Mouse (Mus musculus) mouse trophoblast stem cell (cell line): ENCODE measurements around the gene Retreg3.
"Not testable (repeated sequence)": the region's sequence is repeated elsewhere in the genome, so short reads cannot be mapped to it uniquely, and the experiment has no call there.

Experiments used
- in situ Hi-C, 2 experiments: fragments of 300-500 bp; cut with MseI, MboI; formaldehyde crosslinking; loops; 2 replicates in 1 of 2; 3 replicates in 1 of 2; pipeline ENCODE4 v1.15.1; 2025

Retreg3 gene

DNA sequence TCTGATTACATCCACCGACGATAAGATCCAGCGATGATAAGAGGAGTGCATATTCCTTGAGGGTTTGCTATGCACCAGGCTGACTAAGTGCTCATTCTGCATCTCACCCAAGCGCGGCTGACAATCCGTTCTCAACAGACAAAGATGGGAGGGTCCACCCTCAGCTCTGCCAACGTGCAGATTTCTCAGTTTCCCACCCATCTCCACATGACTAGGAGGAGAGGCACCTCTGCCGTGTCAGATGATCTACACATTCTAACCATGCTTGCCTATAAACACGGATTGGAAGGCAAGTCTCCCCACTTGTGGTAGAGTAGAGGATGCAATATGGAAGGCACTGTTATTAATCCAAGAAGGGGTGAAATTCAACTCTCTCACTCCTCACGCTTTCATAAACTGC lies 29.1 kb upstream of the Retreg3 start:
- in situ Hi-C loops, result no loop called here

DNA sequence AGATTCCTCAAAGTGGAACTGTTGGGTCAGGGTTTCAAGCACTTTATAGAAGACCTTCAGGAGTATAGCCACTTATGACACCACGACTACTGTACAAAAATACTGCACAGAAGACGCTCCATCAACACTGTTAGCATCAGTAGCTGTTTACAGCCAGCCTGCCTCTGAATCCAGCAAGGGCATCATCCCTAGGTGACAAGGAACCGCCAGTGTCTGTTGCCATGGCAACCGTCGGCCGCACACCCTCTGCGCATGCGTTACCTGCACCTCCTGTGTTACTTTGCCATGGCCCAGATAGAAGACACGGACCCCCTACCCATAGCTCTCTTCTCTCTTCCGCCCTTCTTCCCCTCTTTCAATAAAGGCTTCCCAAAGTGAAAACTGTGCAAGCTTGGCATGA lies 26.7 kb upstream of the Retreg3 start:
- in situ Hi-C loops, result no loop called here

GRCm38 (mm10) chr11:101143338-101144225 lies 23.9 kb upstream of the Retreg3 start:
- in situ Hi-C loops, result no loop called here

GRCm38 (mm10) chr11:101142215-101142967 lies 22.7 kb upstream of the Retreg3 start:
- in situ Hi-C loops, result no loop called here

DNA sequence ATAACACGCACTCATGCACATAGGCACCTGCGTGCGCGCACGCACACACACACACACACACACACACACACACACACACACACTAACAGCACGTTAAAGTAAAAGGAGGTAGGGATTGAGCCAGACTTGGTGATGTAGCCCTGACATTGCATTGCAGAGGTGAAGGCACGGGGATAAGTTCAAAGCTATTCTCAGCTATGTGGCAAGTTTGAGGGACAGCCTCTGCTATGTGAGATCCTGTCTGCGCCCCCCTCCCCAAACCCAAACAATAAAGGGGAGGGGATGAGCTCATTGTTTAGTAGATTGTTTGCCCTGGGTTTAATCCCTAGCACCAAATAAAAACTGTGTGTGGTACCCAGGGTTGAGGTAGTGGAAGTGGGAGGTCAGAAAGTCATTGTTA lies 21.4 kb upstream of the Retreg3 start:
- in situ Hi-C loops, result no loop called here

DNA sequence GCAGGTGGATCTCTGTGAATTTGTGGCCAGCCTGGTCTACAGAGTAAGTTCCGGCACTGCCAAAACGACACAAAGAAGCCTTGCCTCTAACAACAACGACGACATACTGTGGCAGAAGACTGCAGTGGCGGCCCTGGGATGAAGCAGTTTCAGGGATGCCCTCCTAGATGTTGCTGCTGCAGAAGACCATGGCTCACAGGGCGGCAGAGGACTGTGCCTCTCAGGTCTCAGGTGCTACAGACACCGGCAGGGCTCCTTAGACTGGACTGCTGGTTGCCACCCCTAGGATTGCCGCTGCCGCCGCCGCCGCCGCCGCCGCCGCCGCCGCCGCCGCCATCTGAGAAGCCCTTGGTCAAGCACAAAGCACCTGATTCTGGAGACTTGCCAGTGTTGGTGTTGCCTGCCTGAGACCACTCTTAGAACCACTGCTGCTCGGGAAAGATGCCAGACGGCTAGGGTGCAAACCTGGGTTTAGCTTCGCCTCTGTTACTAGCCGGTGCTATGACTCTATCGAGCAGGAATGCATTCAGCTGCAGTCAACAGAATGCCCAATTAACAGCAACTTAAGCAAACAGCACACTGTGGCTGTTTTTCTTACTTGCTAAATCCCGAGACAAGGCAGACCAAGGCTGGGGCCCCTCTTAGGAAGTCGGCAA lies 20.6 kb upstream of the Retreg3 start:
- in situ Hi-C loops, result no loop called here

GRCm38 (mm10) chr11:101138536-101139181 lies 19.0 kb upstream of the Retreg3 start:
- in situ Hi-C loops, result no loop called here

- in situ Hi-C loops, result no loop called here
Observed at GRCm38 (mm10) chr11:101137000-101137399, 17.3 kb upstream of the Retreg3 start.

- in situ Hi-C loops, result loop anchor here (5.0 kb wide), 1 partner anchor 43 kb away; the partner anchor contains the start of gene Ccr10 (in 2 of the 2)
Observed at GRCm38 (mm10) chr11:101134217-101134865, 14.6 kb upstream of the Retreg3 start.

GRCm38 (mm10) chr11:101133037-101133436 lies 13.3 kb upstream of the Retreg3 start:
- in situ Hi-C loops, result loop anchor here (5.0 kb wide), 1 partner anchor 44 kb away; the partner anchor contains the start of gene Ccr10 (in 2 of the 2)

DNA sequence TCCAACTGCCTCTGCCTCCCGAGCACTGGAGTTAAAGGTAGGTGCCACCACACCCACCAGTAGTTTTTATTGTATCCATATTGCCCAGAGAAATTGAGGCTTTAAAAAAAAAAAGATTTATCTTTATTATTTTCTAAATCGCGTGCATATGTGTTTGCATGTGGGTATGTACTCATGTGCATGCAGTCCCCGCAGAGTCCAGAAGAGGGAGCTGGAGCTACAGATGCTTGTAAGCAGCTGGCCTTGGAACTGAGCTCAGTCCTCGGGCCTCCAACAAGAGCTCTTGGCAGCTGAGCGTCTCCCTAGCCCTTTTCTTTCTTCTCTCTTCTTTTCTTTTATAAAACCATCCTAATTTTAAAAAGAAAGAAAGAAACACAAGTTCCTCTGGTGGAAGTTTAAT lies 12.0 kb upstream of the Retreg3 start:
- in situ Hi-C loops, result loop anchor here (5.0 kb wide), 1 partner anchor 46 kb away; the partner anchor contains the start of gene Ccr10 (in 2 of the 2)

GRCm38 (mm10) chr11:101131187-101131586 lies 11.5 kb upstream of the Retreg3 start:
- in situ Hi-C loops, result loop anchor here (5.0 kb wide), 1 partner anchor 46 kb away; the partner anchor contains the start of gene Ccr10 (in 2 of the 2)

GRCm38 (mm10) chr11:101130056-101130756 lies 10.5 kb upstream of the Retreg3 start:
- in situ Hi-C loops, result loop anchor here (5.0 kb wide), 1 partner anchor 47 kb away; the partner anchor contains the start of gene Ccr10 (in 2 of the 2)

DNA sequence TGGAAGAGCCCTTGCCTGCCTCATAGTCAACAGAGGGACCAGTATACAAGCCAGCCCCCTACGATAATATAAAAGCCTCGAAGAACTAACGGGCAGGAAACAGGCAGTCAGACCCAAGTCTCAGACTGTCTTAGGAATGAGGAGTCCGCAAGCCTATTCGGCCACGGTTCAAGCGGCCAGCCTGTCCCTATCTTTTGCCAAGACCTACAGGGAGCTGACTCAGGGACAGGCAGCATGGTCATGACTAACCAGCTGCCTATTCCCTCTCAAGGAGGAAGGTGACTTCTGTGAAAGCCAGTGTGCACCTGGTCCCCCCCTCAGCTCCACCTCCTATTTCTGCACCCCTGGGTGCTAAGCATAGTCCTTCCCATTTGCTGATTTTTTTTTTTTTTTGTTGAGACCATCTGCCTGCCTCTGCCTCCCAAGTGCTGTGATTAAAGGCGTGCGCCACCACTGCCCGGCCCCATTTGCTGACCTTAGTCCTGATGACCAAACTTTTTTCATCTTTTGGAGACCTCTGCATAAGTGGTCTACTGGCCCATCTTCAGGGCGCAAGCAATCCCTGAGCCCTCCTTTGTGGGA lies 9.4 kb upstream of the Retreg3 start:
- in situ Hi-C loops, result no loop called here

- in situ Hi-C loops, result no loop called here
Observed at GRCm38 (mm10) chr11:101127075-101127474, 7.4 kb upstream of the Retreg3 start.

- in situ Hi-C loops, result not testable (repeated sequence)
Observed at GRCm38 (mm10) chr11:101125008-101125407, 5.3 kb upstream of the Retreg3 start.

- in situ Hi-C loops, result not testable (repeated sequence)
Observed at GRCm38 (mm10) chr11:101124494-101124893, 4.8 kb upstream of the Retreg3 start.

GRCm38 (mm10) chr11:101120545-101121188 lies 974 bp upstream of the Retreg3 start:
- in situ Hi-C loops, result no loop called here

DNA sequence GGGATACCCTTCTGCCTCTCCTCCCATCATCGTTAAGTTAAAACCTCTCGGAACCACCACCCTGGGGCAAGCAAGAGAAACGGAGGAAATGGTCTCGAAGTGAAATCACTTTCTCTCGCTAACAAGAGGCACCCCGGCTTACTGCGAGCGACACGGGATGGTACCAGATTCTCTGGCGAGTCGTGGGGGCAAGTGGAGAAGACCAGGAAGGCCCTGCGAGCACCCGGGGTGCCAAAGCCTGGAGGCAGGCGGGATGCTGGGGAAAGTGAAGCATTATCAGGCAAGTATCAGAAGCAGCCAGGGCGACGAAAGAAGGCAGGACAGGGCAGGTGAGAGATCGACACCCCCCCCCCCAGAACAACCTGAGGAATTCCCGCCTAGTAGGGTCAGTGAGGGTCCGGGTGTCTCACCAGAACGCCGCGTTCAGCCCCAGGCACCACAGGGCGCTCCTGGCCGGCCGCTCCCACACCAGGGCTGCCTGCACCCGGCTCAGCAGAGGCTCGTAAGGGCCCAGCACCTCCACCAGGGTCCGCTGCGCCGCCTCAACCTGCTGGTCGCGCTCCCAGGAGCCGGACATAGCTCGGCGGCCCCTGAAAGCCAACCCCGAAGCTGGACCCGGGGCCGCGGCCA lies 447 bp downstream of the Retreg3 start:
- in situ Hi-C loops, result no loop called here
